Mouse (Mus musculus): Measurements from ENCODE around the gene Dgki. TPM values are rescaled to one million over a fixed set of nuclear protein-coding genes. Genes with fewer than 3 reads are reported as not detected.

Dgki gene
- polyA plus RNA-seq, 1 experiment from 2014 or later: 9.9 TPM

- 68% methylated on average over 4 of the region's 4 CpGs for WGBS
- no peaks in the 10 kb centered on the region for H3K27me3 ChIP-seq
- ATAC-seq (replicated peaks): no peak
Observed at GRCm38 (mm10) chr6:37195766-37196165, 104.2 kb downstream of the Dgki start.

GRCm38 (mm10) chr6:37181961-37182360, 118.0 kb downstream of the Dgki start:
- Histone ChIP-seq H3K9me3 (no peaks in the 10 kb centered on the region), H3K9ac (replicated peaks) (no peak overlapping the region), H3K27me3 (no peaks in the 10 kb centered on the region), H3K36me3 (no peaks in the 10 kb centered on the region), H3K4me2 (replicated peaks) (no peak overlapping the region), H3K4me3 (no peak overlapping the region), H3K27ac (replicated peaks) (no peak overlapping the region), H3K4me1 (peaks cover 7% of the 10 kb centered on the region)
- no peak for ATAC-seq (replicated peaks)
- 79% methylated on average over 4 of the region's 4 CpGs for WGBS

More at GRCm38 (mm10) chr6:37195766-37196165, 104.2 kb downstream of the Dgki start:
- Histone ChIP-seq H3K36me3 (no peaks in the 10 kb centered on the region), H3K4me3 (no peak overlapping the region), H3K9me3 (no peaks in the 10 kb centered on the region), H3K9ac (replicated peaks) (no peak overlapping the region), H3K27ac (replicated peaks) (no peak overlapping the region), H3K4me2 (replicated peaks) (no peak overlapping the region), H3K4me1 (peaks cover 8% of the 10 kb centered on the region; the same call in 1 of the 2 replicates)

GRCm38 (mm10) chr6:37171149-37171832, 128.7 kb downstream of the Dgki start:
- Histone ChIP-seq H3K4me2 (replicated peaks) (0 out of 2 replicates have a peak overlapping the region, but pooled peaks have one; percentile 1), H3K36me3 (no peaks in the 10 kb centered on the region), H3K27me3 (no peaks in the 10 kb centered on the region), H3K4me1 (peaks cover 15% of the 10 kb centered on the region), H3K9me3 (no peaks in the 10 kb centered on the region), H3K27ac (replicated peaks) (peak overlapping the region; percentile 74), H3K9ac (replicated peaks) (no peak overlapping the region), H3K4me3 (no peak overlapping the region)
- peak; percentile 72 for ATAC-seq (replicated peaks)
- 32% methylated on average over 12 of the region's 12 CpGs for WGBS

- Histone ChIP-seq H3K36me3 (no peaks in the 10 kb centered on the region), H3K4me1 (0 out of 2 replicates have a peak, but pooled peaks cover 3% of the 10 kb centered on the region), H3K9me3 (no peaks in the 10 kb centered on the region), H3K9ac (replicated peaks) (no peak overlapping the region), H3K4me2 (replicated peaks) (no peak overlapping the region), H3K27me3 (no peaks in the 10 kb centered on the region), H3K27ac (replicated peaks) (no peak overlapping the region), H3K4me3 (no peak overlapping the region)
- WGBS: 60% methylated on average over 3 of the region's 3 CpGs
- no peak for ATAC-seq (replicated peaks)
Observed at GRCm38 (mm10) chr6:37158880-37159279, 141.1 kb downstream of the Dgki start.

- H3K9ac ChIP-seq (replicated peaks): no peak overlapping the region
- WGBS: 88% methylated on average over 1 of the region's 1 CpGs
- H3K36me3 ChIP-seq: no peaks in the 10 kb centered on the region
- H3K4me3 ChIP-seq: no peak overlapping the region
- H3K27me3 ChIP-seq: no peaks in the 10 kb centered on the region
- no peak overlapping the region for H3K4me2 ChIP-seq (replicated peaks)
- no peaks in the 10 kb centered on the region for H3K9me3 ChIP-seq
- H3K4me1 ChIP-seq: 0 out of 2 replicates have a peak, but pooled peaks cover 4% of the 10 kb centered on the region
- H3K27ac ChIP-seq (replicated peaks): no peak overlapping the region
- no peak for ATAC-seq (replicated peaks)
Observed at GRCm38 (mm10) chr6:37154051-37154450, 145.9 kb downstream of the Dgki start.

GRCm38 (mm10) chr6:37150483-37150882, 149.5 kb downstream of the Dgki start:
- H3K36me3 ChIP-seq: no peaks in the 10 kb centered on the region
- H3K4me3 ChIP-seq: no peak overlapping the region
- no peak overlapping the region for H3K9ac ChIP-seq (replicated peaks)
- ATAC-seq (replicated peaks): no peak
- no peak overlapping the region for H3K27ac ChIP-seq (replicated peaks)
- WGBS: 69% methylated on average over 2 of the region's 2 CpGs
- H3K4me2 ChIP-seq (replicated peaks): no peak overlapping the region
- 0 out of 2 replicates have a peak, but pooled peaks cover 4% of the 10 kb centered on the region for H3K4me1 ChIP-seq
- no peaks in the 10 kb centered on the region for H3K27me3 ChIP-seq
- H3K9me3 ChIP-seq: no peaks in the 10 kb centered on the region

GRCm38 (mm10) chr6:37150038-37150437, 149.9 kb downstream of the Dgki start:
- Histone ChIP-seq H3K9ac (replicated peaks) (no peak overlapping the region), H3K9me3 (no peaks in the 10 kb centered on the region), H3K27me3 (no peaks in the 10 kb centered on the region), H3K4me3 (no peak overlapping the region), H3K27ac (replicated peaks) (no peak overlapping the region), H3K36me3 (no peaks in the 10 kb centered on the region), H3K4me2 (replicated peaks) (no peak overlapping the region), H3K4me1 (0 out of 2 replicates have a peak, but pooled peaks cover 4% of the 10 kb centered on the region)
- no peak for ATAC-seq (replicated peaks)
- 77% methylated on average over 4 of the region's 4 CpGs for WGBS

GRCm38 (mm10) chr6:37149196-37149595, 150.8 kb downstream of the Dgki start:
- no peaks in the 10 kb centered on the region for H3K36me3 ChIP-seq
- H3K4me1 ChIP-seq: 0 out of 2 replicates have a peak, but pooled peaks cover 4% of the 10 kb centered on the region
- ATAC-seq (replicated peaks): no peak
- no peak overlapping the region for H3K9ac ChIP-seq (replicated peaks)
- no peak overlapping the region for H3K4me3 ChIP-seq
- no peaks in the 10 kb centered on the region for H3K27me3 ChIP-seq
- H3K27ac ChIP-seq (replicated peaks): no peak overlapping the region
- H3K4me2 ChIP-seq (replicated peaks): no peak overlapping the region
- H3K9me3 ChIP-seq: no peaks in the 10 kb centered on the region
- WGBS: 88% methylated on average over 6 of the region's 6 CpGs

GRCm38 (mm10) chr6:37147431-37148022, 152.5 kb downstream of the Dgki start:
- Histone ChIP-seq H3K4me1 (peaks cover 18% of the 10 kb centered on the region), H3K4me2 (replicated peaks) (no peak overlapping the region), H3K9ac (replicated peaks) (no peak overlapping the region), H3K27ac (replicated peaks) (no peak overlapping the region), H3K4me3 (no peak overlapping the region), H3K27me3 (no peaks in the 10 kb centered on the region), H3K36me3 (no peaks in the 10 kb centered on the region), H3K9me3 (no peaks in the 10 kb centered on the region)
- ATAC-seq (replicated peaks): no peak
- WGBS: 95% methylated on average over 4 of the region's 4 CpGs

- H3K4me1 ChIP-seq: peaks cover 15% of the 10 kb centered on the region
- H3K4me2 ChIP-seq (replicated peaks): no peak overlapping the region
- H3K27me3 ChIP-seq: no peaks in the 10 kb centered on the region
- H3K27ac ChIP-seq (replicated peaks): peak overlapping the region; percentile 62
- H3K9me3 ChIP-seq: no peaks in the 10 kb centered on the region
- H3K36me3 ChIP-seq: no peaks in the 10 kb centered on the region
- ATAC-seq (replicated peaks): no peak
- no peak overlapping the region for H3K9ac ChIP-seq (replicated peaks)
- WGBS: 69% methylated on average over 4 of the region's 4 CpGs
- H3K4me3 ChIP-seq: no peak overlapping the region
Observed at GRCm38 (mm10) chr6:37143867-37144163, 156.2 kb downstream of the Dgki start.

- H3K4me1 ChIP-seq: peaks cover 15% of the 10 kb centered on the region
- no peak overlapping the region for H3K4me3 ChIP-seq
- WGBS: 69% methylated on average over 11 of the region's 11 CpGs
- no peaks in the 10 kb centered on the region for H3K36me3 ChIP-seq
- H3K27ac ChIP-seq (replicated peaks): peak overlapping the region; percentile 62
- H3K9me3 ChIP-seq: no peaks in the 10 kb centered on the region
- no peak overlapping the region for H3K9ac ChIP-seq (replicated peaks)
- peak; percentile 80 for ATAC-seq (replicated peaks)
- no peaks in the 10 kb centered on the region for H3K27me3 ChIP-seq
- no peak overlapping the region for H3K4me2 ChIP-seq (replicated peaks)
Observed at GRCm38 (mm10) chr6:37142991-37143866, 156.8 kb downstream of the Dgki start.

- ATAC-seq (replicated peaks): no peak
- no peak overlapping the region for H3K27ac ChIP-seq (replicated peaks)
- no peak overlapping the region for H3K9ac ChIP-seq (replicated peaks)
- no peaks in the 10 kb centered on the region for H3K36me3 ChIP-seq
- no peaks in the 10 kb centered on the region for H3K9me3 ChIP-seq
- H3K4me3 ChIP-seq: no peak overlapping the region
- peaks cover 12% of the 10 kb centered on the region for H3K4me1 ChIP-seq
- H3K4me2 ChIP-seq (replicated peaks): no peak overlapping the region
- H3K27me3 ChIP-seq: no peaks in the 10 kb centered on the region
Observed at GRCm38 (mm10) chr6:37138816-37139215, 161.2 kb downstream of the Dgki start.
